Mouse (Mus musculus) adrenal gland, postnatal 25 days (tissue): Measurements from ENCODE around the gene Lrig3. TPM values are rescaled to one million over a fixed set of nuclear protein-coding genes. Genes with fewer than 3 reads are reported as not detected.

Source experiments
- DNase-seq: peaks from one replicate; pipeline ENCODE4 v3.0.0; 2021; ENCODE audit warnings: mixed read lengths
- total RNA-seq: library from RNA; stranded (reverse); gene quantifications from 2 replicates; pipeline ENCODE4 v1.2.3, GENCODE M21; 2021

Lrig3 gene
- total RNA-seq, 1 experiment from 2014 or later, result 7.2 TPM

DNA sequence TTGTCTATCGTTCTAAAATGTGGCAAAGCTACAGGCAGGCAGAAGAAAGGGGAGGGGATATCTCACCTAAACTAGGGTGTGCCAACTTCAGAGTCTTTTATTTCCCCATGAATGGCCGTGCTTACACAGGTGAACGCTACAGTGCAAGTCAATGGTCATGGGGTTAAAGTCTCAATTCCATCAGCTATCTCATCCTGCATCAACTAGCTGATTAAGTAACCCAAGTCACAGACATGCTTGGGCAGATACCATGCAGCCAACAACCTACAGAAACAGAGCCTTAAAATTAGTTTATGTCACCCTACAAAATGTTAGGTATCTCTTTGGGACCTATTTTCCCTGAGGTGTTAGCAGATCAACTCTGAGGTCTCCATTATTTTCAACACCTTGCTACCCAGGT lies 1.3 kb upstream of the Lrig3 start:
- no peak for DNase-seq

DNA sequence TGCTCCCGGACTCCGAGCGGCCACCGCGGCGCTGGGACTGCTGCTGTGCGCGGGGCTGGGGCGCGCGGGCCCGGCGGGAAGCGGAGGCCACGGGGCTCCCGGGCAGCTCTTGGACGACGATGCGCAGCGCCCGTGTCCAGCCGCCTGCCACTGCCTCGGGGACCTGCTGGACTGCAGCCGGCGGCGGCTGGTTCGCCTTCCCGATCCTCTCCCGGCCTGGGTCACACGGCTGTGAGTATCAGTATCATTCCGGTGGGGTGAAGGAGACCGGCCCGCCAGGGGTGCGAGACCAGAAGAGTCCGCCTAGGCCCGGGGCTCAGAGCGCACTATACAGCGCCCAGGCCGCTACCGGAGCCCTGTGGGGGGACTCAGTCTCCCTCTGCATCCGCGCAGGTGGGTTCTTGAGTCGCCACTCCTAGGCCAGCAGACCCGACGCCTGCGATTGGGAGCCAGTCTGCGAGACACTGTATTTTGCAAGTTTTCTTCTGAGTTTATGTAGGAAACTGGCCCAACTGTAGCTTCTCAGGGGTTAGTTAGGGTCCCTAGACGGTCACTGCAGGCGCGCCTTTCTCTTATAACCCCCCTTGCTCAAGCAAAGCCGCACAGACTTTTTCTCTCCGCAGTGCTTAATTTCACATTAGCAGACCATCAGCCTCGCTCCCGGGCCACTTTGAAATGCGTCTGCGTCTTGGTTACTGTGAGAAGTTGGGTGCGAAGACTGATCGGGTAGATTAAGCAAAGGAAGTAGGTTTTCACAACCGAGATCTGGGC lies 698 bp downstream of the Lrig3 start:
- peak; percentile 52 for DNase-seq

DNA sequence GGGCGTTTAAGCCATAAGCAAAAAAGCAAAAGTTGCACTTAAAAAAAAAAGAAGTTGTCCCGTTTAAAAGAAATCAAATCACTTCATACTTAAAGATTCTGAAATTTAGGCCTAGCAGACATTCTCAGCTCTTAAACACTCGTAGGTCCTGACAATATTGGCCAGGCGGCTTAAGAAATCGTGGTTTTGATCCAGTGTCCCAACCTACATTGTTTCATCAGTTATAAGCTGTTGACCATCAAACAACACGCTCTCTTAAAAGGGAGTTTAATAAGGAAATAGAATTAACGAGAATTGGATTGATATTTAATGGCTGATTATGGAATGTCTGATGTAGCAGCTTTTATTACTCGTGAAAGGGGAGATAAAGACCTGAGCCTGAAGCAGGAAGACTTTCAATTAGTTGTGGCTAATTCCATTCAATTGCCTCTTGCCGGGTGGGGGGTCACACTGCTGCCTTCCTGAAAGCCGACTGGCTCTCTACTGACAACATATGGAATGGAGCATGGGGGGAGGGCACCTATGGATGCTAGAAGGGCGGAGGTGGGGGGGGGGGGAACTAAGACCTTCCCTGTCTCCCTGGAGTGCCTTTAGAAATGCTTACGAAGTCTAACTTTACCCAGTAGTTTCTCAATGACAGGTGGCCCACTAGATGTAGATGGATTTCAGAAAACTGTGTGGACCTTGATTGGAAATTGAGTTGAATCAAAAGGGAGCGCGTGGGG lies 1.6 kb downstream of the Lrig3 start:
- no peak for DNase-seq

DNA sequence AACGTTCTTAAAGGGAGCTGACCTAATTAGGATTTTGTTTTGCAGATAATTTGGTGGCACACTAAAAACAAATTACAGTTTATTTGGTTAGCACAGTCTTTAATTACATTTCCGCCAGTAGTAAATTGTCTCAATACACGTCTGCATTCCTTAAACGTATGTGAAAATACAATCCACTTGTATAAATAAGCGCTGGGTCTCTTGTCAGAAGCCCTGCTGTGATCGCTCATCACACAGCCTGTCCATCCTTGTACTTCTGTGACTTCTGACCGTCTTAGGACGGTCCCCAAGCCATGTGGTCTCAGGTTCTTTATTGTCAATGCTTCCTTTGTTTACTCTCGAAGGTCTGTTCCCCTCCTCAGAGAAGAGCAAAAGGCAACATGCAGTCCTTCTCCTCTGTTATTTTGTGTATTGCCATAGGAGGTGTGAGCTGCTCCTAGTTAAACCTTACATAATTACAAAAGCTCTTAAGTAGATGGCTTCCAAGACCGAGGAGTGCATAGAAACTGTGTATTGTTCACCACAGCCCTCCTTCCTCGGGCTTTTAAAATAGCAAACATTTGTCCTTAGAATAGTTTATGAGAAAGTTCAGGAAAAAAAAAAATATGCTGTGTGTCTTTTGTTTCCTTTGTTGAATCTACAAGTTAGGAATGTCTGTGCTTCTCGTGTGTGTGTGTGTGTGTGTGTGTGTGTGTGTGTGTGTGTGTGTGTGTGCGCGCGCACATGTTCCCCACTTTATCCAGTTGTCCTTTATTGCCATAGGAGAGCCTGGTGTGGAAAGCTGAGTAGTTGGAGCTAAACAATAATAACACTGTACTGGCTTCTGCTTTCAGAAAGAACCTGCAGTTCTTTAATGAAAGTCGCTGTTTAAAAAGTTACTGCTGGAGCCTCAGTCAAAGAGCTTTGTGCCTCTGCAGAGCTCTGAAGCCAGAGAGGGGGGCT lies 2.5 kb downstream of the Lrig3 start:
- DNase-seq, result no peak

DNA sequence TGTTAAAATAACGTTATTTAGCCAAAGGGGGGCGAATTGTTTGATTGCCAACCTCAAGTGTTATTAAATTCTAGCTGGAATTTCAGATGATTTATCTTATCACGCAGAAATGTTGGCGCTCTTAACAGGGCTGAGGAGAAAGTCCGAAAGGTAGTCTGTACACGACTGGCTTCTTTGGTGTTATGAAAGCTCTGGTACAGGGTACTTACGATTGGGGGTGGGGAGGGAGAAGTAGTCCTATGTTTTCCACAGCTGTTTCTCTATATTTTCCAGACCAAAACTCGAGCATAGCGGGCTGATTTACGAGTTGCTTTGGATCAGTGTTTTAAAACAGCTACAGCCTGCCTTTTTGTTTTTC lies 3.1 kb downstream of the Lrig3 start:
- no peak for DNase-seq

DNA sequence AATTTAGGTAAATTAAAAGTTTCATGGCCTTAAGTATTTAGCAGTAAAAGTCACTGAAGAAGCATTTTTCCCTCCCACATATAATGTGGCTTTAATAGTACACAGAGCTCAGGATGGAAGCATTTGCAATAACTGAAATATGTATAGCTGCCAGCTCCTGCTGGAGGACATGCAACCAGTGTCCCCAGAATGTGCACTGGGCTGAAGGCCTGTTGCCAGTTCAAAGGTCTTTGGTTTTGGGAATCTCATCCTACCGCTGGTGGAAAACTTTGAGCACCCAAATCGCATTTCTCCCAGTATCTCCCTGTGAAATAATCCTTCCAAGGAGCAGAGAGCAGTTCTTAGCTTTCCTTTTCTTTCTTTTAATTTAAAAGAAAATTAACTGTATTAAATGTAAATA lies 4.1 kb downstream of the Lrig3 start:
- DNase-seq, result no peak

DNA sequence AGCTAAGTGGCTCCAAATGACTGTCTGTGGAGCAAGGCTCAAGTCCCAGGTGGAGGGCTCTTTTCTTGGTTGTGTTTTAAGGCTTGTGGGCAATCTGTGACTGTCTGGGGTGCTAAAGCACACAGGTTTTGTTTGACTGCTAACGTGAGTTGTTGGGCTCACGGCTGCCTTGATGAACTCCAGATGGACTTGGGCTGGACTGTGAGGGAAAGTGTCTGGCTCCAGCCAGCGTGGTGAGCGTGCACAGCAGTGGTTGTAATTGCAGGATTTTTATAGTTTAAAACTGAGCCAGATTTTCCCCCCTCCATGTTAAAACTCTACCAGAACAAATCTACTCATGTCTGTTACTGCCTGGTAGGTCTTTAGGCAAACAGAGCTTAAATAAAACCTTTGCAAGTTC lies 4.5 kb downstream of the Lrig3 start:
- DNase-seq, result no peak

DNA sequence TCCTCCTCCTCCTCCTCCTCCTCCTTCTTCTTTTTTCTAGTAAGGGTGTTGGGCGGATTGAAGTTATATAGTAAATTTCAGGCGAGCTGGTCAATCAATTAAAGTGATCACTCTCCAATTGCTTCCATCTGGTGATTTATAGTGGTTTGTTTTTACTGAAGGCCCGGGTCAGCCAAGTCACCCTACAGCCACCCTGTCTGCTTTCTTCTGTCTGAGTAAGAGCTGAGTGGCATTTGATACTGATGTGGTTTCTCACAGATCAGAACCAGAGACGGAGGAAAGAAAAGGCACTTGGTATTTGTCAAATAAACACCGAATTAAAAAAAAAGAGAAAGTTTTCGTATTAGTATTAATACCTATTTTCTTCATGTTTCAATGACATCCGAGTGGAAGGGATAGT lies 7.8 kb downstream of the Lrig3 start:
- DNase-seq, result no peak

DNA sequence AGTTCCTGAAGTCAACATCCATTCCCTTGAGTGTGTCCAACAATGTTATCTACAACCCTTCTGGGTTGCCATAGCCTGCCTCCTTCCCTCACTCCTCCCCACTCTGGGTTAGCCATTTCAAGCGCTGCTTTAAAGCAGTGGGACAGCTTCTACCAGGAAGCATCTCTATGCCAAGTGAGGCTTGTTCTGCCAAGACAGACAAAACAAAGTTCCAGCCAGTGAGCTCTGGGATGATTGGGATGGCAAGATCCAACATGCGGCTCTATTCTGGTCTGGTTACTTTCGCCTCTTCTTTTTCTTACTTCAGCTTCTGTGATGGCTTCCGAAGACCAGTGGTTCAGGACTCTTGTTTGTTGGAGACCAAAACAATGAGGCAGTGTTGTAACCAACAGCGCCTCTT lies 16.0 kb downstream of the Lrig3 start:
- no peak for DNase-seq

DNA sequence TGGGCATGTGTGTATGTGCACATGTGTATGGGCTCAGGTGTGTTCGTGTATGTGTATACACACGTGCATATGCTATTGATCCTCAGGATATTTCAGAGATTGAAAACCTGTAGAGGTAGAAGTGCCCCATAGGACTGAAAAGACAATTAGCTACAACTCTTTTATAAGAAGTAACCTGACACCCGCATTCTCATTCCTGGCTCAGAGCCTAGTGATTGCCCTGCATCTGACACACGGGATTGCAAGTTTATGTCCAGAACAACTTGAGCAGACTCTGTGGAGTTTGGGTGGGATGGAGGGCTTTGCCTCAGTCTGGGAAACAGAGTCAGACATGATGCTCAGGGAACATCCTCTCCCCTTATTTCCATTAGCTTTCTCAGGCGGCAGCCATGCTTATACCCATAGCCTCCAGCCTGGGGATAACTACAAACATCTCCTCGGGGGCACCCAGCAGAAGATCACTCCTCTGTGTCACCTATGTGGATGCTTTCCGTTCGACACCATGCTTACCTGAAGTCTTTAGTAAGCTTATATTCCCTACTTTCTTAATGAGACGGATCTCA lies 18.6 kb downstream of the Lrig3 start:
- no peak for DNase-seq

DNA sequence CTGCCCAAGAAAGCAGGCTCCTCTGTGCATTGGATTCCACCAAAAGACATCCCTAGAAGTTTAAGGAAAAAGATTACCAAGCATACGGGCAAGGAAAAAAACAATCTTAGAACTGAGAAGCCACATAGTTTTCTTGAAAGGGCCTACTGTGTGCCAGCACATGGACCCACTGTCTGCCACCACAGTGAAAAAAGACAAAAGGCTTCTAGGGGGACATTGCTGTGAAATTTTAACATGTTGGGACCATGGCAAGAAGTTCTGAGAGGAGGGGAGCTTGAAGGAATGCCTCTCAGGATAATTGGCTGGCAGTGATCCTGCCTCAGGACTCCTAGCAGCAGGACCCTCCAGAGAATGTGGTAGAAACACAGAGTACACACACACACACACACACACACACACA lies 19.8 kb downstream of the Lrig3 start:
- no peak for DNase-seq

DNA sequence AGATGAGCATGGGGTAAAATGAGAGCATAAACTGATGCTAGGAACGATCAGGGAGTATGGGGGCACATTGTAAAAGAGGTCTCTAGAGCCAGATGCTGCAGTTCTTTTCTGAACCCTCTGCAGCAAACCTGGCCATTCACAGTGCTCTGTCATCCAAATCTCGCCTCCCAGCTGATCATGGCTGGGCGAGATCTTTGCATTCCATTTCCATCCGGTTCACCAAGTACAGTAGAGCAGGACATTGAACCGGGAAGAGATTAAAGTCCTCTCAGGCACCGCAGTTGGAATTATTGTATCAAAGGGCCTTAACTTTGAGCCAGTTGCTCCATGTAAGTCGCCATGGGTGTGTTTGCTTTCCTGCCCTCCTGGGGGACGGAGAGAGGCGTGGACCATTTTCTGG lies 20.5 kb downstream of the Lrig3 start:
- DNase-seq, result no peak

DNA sequence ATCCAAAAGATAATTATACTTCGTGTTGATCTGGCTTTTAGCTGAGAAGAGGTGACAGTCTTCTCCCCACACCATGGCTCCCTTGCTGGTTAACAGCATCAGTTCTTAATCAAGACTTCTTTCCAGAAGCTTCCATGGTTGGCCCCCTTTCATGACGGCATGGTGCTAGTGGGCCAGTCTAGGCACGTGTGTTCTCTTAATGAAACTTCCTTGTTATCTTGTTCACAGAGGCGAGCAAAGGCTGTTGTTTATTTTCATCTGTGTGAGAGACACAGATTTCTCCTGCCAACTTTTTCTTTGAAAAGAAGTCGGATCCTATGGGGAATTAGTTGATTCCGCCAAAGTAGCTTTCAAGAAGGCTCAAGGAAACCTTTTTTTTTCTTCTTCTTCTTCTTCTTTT lies 21.3 kb downstream of the Lrig3 start:
- DNase-seq, result no peak

DNA sequence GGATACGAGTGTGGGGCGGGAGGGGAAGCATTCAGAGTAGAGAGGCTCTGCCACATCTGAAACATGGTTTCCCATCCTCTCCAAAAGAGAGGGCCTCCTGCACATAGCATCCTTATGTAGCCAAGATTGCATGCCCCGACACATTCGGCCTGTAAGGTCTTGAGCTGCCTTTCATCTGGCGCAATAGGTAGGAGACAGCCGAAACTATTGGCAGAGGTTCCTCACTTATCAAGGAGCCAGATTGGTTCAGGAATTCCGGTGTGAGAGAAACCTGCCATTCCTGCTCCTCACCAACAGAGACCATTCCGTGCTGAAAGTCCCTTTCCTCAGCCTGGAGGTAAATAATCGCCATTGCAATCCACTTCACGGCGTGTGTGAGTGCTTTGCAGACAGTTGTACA lies 22.1 kb downstream of the Lrig3 start:
- no peak for DNase-seq

DNA sequence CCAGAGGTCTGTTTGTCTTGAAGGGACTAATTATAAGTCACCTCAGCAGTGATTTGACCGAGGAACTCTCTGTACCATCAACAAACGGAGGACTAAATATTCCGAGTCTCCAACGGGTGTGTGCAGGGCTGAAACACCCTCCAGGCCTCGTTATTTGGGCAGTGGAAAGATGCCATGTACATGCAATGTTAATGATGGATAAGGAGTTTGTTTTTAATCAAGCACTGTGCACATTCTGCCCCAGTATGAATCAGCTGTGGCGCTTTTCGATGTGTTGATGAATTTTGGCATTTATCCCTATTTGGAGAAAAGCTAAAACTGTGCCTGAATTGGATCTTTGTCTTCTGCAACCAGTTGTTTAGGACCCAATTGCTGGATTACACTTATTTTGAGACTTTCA lies 23.9 kb downstream of the Lrig3 start:
- DNase-seq, result no peak

DNA sequence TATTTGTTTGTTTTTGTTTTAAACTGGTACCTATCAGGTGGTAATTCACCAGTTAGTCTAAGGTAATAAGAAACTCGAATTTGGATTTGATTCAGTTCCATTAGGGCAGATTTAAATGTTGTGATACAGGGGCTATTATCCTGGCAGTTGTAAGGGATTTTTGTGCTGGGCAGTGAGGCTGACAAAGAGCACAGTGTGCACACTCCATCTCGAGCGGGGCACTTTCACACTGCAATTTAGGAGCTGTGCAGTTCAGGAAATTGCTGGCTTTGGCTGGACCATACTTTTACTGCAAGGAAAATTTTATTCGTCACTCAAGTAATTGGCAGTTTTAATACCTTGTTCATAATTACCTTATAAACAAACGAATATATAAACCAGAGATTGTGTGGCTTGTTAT lies 24.4 kb downstream of the Lrig3 start:
- DNase-seq, result no peak

DNA sequence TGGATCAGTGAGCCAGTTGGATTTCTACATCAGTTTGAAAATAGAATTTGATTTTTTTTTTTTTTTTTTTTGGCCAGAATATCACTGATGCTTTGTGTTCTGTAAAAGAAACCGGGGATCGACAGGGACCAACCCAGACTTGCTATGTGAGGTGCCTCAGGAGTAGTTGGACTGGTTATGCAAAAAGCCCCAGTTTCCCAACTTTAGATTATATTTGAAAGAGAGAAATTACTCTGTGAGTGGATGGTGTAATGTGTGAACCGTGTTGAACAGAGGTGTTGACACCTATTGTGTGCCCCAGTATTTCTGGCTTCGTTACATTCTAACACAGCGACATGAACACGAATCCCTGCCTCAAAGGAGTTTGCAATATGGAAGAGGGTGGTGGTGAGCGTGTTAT lies 25.9 kb downstream of the Lrig3 start:
- no peak for DNase-seq

DNA sequence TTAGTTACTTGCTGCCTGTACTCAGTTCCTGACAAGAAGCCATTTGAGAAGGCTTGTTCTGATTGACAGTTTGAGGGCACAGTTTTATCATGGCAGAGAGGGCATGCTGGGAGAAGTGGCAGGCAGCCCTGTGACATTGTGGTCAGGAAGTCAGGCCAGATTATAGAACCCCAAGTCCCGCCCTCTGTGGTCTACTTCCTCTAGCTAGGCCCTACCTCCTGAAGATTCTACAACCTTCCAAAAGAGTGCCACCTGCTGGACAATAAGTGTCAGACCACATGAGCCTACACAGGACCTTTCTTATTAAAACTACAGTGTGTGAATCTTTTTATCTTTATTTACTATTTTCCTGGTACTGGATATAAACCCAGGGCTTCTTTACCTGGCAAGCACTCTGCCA lies 28.9 kb downstream of the Lrig3 start:
- no peak for DNase-seq

DNA sequence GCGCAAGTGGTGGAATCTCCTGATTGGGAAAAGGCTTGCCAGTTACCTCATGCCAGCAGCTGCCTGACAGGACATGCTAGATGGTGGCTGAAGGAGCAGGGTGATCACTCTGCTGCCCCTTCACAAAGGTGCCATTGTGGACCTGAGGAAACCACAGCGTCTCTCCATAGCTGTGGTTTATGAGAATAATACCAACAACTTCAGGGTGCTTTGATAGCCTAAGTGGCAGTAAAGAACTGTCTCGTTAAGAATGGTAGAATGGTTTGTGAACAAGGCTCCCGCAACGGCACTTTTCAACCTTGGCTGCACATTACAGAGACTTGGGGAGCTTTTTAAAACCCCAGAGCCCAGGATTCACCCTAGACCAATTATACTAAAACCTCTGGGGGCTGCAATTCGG lies 29.7 kb downstream of the Lrig3 start:
- no peak for DNase-seq

DNA sequence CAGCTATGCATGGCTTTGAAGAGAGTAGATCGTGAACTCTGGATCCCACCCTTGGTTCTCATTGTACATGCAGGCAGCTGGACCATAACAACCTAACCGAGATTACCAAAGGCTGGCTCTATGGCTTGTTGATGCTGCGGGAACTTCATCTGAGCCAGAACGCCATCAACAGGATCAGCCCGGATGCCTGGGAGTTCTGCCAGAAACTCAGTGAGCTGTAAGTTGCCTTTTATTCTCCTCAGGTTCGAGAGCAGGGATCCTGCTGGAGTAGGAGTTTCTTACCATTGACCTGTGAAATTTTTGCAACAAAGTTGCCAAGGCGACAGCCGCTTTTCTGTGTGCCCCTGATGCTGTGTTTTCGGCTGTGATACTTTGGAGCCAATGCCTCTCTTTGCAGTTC lies 31.0 kb downstream of the Lrig3 start:
- no peak for DNase-seq

DNA sequence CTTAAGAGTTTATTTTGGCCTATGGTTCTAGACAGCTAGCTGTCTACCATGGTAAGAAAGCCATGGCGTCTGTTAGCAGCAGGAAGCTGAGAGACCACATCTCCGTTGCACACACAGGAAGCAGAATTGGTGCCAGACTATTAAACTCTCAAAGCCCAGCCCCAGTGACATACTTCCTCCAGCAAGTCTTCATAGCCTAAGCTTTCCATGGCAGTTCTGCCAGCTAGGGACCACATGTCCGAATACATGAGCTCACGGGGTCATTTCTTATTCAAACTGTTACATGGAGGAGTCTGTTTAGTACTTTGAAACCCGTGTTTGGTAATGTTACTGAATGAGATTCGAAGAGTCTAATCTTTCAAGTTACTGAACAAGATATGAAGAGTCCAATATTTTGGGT lies 33.6 kb downstream of the Lrig3 start:
- DNase-seq, result no peak

DNA sequence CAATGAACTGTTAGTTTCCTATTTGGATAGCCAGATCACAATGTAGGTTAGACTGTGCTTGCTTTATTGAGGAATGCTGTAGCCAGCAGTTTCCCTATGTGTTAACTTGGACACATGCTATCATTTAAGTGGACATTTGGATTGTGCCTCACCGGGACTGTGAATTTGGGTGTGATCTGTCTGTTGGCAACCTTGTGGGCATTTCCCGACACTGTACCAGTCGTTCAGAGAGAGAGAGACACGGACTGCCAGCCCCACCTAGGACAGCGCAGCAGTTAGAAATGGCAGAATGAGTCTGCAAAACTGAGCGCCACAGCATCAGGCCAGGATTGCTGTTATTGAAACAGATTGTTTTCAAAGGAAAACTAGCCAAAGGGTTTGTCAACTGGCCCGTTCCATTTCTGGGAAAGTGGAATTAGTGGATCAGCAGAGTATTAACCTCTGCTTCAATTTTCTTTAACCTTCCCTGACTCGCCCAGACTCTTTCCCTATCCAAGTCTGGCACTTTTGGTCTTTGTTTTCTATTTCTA lies 35.0 kb downstream of the Lrig3 start:
- no peak for DNase-seq
